Mouse (Mus musculus) G1E (cell line): ENCODE measurements at regions not wholly inside any gene's neighbourhood (a gene's known extent, or its start where the extent isn't known, plus 50 kb on each side); places are given as distances from the start of the nearest gene placed in this dataset.

Experiments
- ATAC-seq: 2 replicates; pipeline ENCODE4 v1.8.0; 2016; ENCODE audit warnings: mild to moderate bottlenecking; ENCODE audit not compliant: insufficient number of reproducible peaks, poor library complexity, low FRiP score, severe bottlenecking; ENCODE audit errors: extremely low read depth
- DNase-seq: peaks from one replicate; pipeline ENCODE4 v3.0.0; 2012; ENCODE audit warnings: low spot score
- H3K27me3 ChIP-seq: 2 replicates; pipeline ENCODE4 v1.6.1; 2012; ENCODE audit warnings: mild to moderate bottlenecking, low read length, inconsistent platforms; ENCODE audit not compliant: insufficient read depth
- H3K36me3 ChIP-seq: replicated peaks from 2 replicates; pipeline ENCODE3; 2012; ENCODE audit warnings: mild to moderate bottlenecking, inconsistent platforms
- H3K4me1 ChIP-seq: 2 replicates; pipeline ENCODE4 v1.6.1; 2012; ENCODE audit warnings: low read depth, low read length, inconsistent platforms, mixed read lengths; ENCODE audit not compliant: insufficient read depth
- H3K4me3 ChIP-seq: 2 replicates; pipeline ENCODE4 v1.5.1; 2012; ENCODE audit warnings: low read depth, mild to moderate bottlenecking, inconsistent platforms, low read length, moderate library complexity, mixed read lengths
- H3K9me3 ChIP-seq: replicated peaks from 2 replicates; pipeline ENCODE4 v1.6.1; 2012; ENCODE audit warnings: inconsistent platforms
- CTCF ChIP-seq: IDR thresholded peaks from 2 replicates; pipeline ENCODE4 v1.5.1; 2012; ENCODE audit warnings: low read depth, low read length, inconsistent platforms, mixed read lengths
- GATA1 ChIP-seq: IDR thresholded peaks from 2 replicates; pipeline ENCODE4 v1.6.1; 2012; ENCODE audit warnings: borderline replicate concordance, low read length, inconsistent platforms, mixed read lengths
- GATA2 ChIP-seq: IDR thresholded peaks from 2 replicates; pipeline ENCODE4 v1.6.1; 2012; ENCODE audit warnings: low read depth, low read length, inconsistent platforms, borderline replicate concordance
- POLR2AphosphoS5 ChIP-seq: IDR thresholded peaks from 2 replicates; pipeline ENCODE4 v1.6.1; 2012; ENCODE audit warnings: low read depth, low read length, inconsistent platforms; ENCODE audit not compliant: insufficient replicate concordance
- TAL1 ChIP-seq: conservative IDR thresholded peaks from 2 replicates; pipeline ENCODE4 v1.6.1; 2012; ENCODE audit warnings: low read depth, low read length, inconsistent platforms, mixed read lengths

DNA sequence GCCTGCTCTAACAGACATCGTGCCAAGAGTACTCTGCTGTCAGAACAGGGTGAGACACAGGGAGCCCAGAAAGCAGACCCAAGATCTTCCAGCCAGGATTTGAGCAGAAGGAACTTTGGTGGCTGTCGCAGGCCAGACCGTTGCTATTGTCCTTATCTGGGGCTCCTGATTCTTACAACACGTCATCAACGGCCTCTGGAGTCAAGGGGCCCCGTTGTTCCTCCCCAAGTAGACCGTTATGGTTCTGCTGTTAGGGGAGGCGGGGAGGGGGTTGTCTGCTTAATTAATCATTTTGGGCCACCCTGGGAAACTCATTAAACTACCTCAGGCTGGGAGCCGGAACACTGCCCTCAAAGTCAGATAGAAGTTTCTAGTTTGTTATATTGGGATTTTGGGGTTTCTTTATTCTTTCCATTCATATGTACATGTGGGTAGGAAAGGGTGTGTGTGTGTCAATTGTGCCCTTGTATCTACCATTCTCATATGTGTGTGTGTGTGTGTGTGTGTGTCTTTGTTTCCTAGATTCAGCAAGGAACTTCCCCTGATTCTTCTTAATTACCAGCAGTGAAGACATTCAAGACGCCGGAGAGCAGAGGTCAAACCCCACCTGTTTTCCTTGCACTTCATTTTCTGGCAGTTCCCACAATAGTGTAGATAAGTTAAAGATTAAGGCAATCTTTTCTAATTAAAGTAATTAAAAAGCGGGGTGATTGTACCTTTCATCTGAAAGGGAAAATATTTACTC lies 109.2 kb upstream of the Haao start:
- Histone ChIP-seq H3K9me3 (no peaks in the 10 kb centered on the region), H3K36me3 (peaks cover 19% of the 10 kb centered on the region), H3K27me3 (no peaks in the 10 kb centered on the region), H3K4me3 (peak overlapping the region; percentile 70), H3K4me1 (peaks cover 93% of the 10 kb centered on the region)
- TF ChIP-seq GATA1 (no peak), TAL1 (peak; percentile 69), POLR2AphosphoS5 (no peak)
- peak; percentile 77 for DNase-seq
- ATAC-seq: peak; percentile 84

DNA sequence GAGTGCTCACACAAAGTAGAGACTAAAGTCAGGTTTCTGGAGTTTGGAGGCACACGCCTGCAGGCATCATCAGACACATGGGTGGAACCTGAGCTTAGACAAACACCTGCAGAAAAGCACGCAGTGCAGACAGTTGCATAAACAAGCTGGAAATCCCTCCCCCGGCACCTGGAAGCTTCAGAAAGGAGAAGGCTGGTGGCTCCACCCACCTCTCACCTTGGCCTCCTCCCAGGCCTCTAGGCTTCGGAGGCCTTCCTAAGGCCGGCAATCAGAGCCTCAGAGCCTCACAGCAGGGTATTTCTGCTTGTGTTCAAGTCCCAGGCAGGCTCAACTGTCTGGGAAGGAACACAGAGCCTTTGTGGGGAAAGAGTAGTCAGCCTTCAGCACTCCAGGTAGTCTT lies 108.2 kb upstream of the Haao start:
- peak; percentile 42 for DNase-seq
- no peaks in the 10 kb centered on the region for H3K9me3 ChIP-seq
- TF ChIP-seq POLR2AphosphoS5: no peak
- no peak for TF ChIP-seq GATA2
- TF ChIP-seq TAL1: no peak
- no peak for TF ChIP-seq CTCF
- TF ChIP-seq GATA1: no peak
- H3K4me3 ChIP-seq: peak overlapping the region; percentile 70
- peaks cover 92% of the 10 kb centered on the region for H3K4me1 ChIP-seq
- no peaks in the 10 kb centered on the region for H3K27me3 ChIP-seq
- ATAC-seq: peak; percentile 2; the same call in 1 of the 2 replicates
- H3K36me3 ChIP-seq: peaks cover 25% of the 10 kb centered on the region

DNA sequence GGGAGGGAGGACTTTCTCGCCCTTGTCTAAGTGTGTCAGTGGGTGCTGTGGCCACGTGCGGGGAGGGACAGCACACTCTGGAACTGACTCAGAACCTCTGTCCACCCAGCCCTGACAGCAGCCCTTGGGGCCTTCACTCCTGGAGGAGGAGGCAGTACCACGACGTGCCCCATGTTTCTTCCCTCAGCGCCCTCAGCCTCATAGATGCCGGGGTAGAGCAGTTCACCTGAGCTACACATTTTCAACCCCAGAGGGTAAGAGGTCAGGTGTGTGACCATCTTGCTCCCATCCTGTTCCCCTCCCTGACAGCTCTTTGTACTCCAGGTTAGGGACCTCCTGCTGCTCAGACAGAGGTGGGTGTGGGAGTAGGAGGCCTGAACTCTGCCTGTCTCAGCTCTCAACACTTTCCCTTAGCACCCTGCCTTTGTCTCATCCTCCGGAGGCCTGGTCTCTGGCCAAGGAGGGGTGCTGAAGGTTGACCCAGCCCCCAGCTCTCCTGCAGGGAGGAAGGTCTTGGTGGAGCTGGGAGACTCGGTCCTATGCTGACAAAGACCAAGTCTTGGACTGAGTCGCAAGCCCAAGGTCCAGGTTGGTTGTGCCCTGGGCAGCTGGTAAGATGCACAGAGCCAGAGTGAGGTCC lies 107.4 kb upstream of the Haao start:
- DNase-seq: no peak
- H3K36me3 ChIP-seq: peaks cover 32% of the 10 kb centered on the region
- H3K27me3 ChIP-seq: no peaks in the 10 kb centered on the region
- peak overlapping the region; percentile 70; the same call in 1 of the 2 replicates for H3K4me3 ChIP-seq
- ATAC-seq: no peak
- no peaks in the 10 kb centered on the region for H3K9me3 ChIP-seq
- TF ChIP-seq GATA1: no peak
- no peak for TF ChIP-seq CTCF
- H3K4me1 ChIP-seq: peaks cover 92% of the 10 kb centered on the region

DNA sequence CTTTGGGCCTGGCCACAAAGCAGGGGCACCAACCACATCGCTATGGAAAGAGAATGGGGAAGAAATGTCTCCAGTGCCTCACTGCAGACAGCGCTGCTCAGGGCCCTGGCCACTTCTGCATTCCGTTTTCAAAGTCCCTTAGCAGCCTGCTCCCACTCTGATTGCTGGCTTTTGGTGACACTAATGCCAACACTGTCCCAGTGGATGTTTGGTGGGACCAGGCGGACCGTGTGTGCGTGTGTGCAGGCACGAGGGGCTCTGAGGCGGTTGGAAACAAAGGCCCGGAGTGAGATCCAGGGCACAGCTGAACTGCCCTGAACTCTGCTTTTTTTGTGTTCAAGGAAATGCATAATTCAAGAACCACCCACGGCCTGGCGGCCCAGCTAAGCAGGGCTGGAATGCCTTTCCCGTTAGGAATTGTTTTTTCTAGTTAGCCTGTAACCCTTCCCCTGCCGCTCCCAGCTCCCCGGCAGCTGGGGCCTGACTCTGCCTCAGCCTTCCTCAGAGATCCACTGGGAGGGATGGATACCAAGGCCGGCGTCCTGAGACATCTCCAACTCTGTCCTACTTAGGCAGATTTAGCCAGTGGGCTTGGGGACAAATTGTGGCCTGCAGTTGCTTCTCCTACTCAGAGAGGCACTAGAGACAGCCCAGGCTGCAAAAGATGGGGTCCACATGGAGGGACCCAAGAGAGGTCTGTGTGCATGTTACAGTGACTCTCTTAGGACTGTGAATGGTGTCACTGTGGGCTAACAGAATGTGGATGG lies 106.7 kb upstream of the Haao start:
- no peaks in the 10 kb centered on the region for H3K27me3 ChIP-seq
- peak overlapping the region; percentile 70; the same call in 1 of the 2 replicates for H3K4me3 ChIP-seq
- no peak for DNase-seq
- ATAC-seq: no peak
- H3K36me3 ChIP-seq: peaks cover 33% of the 10 kb centered on the region
- H3K9me3 ChIP-seq: no peaks in the 10 kb centered on the region
- H3K4me1 ChIP-seq: peaks cover 87% of the 10 kb centered on the region
- no peak for TF ChIP-seq TAL1

DNA sequence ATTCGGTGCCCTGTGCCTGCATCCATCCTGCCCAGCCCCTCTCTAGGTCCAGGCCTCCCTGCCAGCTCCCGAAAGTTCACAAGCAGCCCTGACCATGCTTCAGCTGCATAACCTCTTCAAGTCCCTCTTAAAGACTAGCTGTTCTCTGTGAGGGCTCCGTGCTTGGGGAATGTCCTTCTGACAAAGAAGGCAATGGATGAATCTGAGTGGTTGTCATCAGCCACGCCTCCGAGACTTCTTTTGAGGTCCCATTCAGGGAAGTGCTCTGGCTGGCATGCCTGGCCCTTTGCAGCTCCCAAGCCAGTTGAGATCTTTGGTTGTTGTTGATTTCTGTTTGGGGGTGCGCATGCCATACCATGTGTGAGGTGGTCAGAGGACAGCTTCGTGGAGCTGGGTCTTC lies 105.9 kb upstream of the Haao start:
- ATAC-seq (no peak), DNase-seq (no peak)
- Histone ChIP-seq H3K9me3 (no peaks in the 10 kb centered on the region), H3K4me1 (peaks cover 84% of the 10 kb centered on the region), H3K4me3 (no peak overlapping the region), H3K36me3 (peaks cover 36% of the 10 kb centered on the region), H3K27me3 (no peaks in the 10 kb centered on the region)
- no peak for TF ChIP-seq GATA1
- no peak for TF ChIP-seq GATA2
- no peak for TF ChIP-seq POLR2AphosphoS5
- no peak for TF ChIP-seq CTCF
- TF ChIP-seq TAL1: no peak

DNA sequence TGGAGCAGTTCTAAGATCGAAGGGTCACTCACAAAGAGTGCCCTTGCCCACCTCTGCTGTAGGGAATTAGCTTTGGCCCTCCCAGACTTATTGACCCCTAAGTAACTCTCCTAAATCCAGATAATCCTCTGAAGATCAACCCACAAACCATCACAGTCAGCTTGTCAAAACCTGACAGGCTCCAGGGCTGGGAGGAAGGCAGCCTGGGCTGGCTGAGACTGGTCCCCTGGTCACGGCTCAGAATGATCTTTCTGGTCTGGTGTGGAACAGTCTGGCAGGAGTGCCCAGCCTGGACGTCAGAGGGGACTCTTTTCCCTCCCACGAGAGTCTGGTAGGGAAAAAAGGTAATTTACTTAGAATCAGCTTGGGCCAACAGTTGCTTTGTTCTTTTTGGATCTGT lies 99.0 kb upstream of the Haao start:
- DNase-seq (no peak), ATAC-seq (no peak)
- no peak for TF ChIP-seq CTCF
- no peak for TF ChIP-seq GATA1
- TF ChIP-seq TAL1: no peak
- no peak for TF ChIP-seq GATA2
- no peak for TF ChIP-seq POLR2AphosphoS5
- Histone ChIP-seq H3K9me3 (peaks cover 13% of the 10 kb centered on the region), H3K4me1 (peaks cover 44% of the 10 kb centered on the region), H3K4me3 (no peak overlapping the region), H3K36me3 (peaks cover 15% of the 10 kb centered on the region), H3K27me3 (no peaks in the 10 kb centered on the region)
